Mouse (Mus musculus) intestine, postnatal 0 days (tissue): ENCODE data around the gene Stat3. TPM values are rescaled to one million over a fixed set of nuclear protein-coding genes. Genes with fewer than 3 reads are reported as not detected.

Experiments used
- ATAC-seq: fragments of 200-750 bp; cut with Nextera tagmentation; 2 replicates; pipeline ENCODE4 v1.8.0; 2017; ENCODE audit warnings: mild to moderate bottlenecking, moderate TSS enrichment, moderate library complexity
- H3K27ac ChIP-seq: fragments of 300-500 bp; sonication (generic); 2 replicates; pipeline ENCODE4 v1.5.1; 2014; ENCODE audit warnings: mild to moderate bottlenecking, low read depth, low read length, moderate library complexity
- H3K27me3 ChIP-seq: fragments of 300-500 bp; sonication (generic); replicated peaks from 2 replicates; pipeline ENCODE4 v1.6.1; 2014; ENCODE audit warnings: low read length, mixed read lengths; ENCODE audit not compliant: control insufficient read depth, insufficient read depth
- H3K36me3 ChIP-seq: fragments of 300-500 bp; sonication (generic); 2 replicates; pipeline ENCODE4 v1.6.1; 2014; ENCODE audit warnings: mild to moderate bottlenecking, moderate library complexity; ENCODE audit not compliant: control insufficient read depth, insufficient read depth
- H3K4me1 ChIP-seq: fragments of 300-500 bp; sonication (generic); replicated peaks from 2 replicates; pipeline ENCODE4 v1.6.1; 2014; ENCODE audit warnings: antibody characterized with exemption, low read length, mixed read lengths; ENCODE audit not compliant: control insufficient read depth, insufficient read depth
- H3K4me2 ChIP-seq: fragments of 300-500 bp; sonication (generic); replicated peaks from 2 replicates; pipeline ENCODE4 v1.6.1; 2014; ENCODE audit warnings: low read depth, mild to moderate bottlenecking, moderate library complexity
- H3K4me3 ChIP-seq: fragments of 300-500 bp; sonication (generic); 2 replicates; pipeline ENCODE4 v1.5.1; 2014; ENCODE audit warnings: low read depth, low read length
- H3K9ac ChIP-seq: fragments of 300-500 bp; sonication (generic); 2 replicates; pipeline ENCODE4 v1.6.1; 2014; ENCODE audit warnings: mild to moderate bottlenecking, low read depth, low read length
- H3K9me3 ChIP-seq: fragments of 300-500 bp; sonication (generic); 2 replicates; pipeline ENCODE4 v1.6.1; 2016; ENCODE audit warnings: mixed run types; ENCODE audit not compliant: control insufficient read depth
- CTCF ChIP-seq: sonication (generic); IDR thresholded peaks from 2 replicates; pipeline ENCODE4 v1.5.1; 2016; ENCODE audit warnings: low read depth, mild to moderate bottlenecking, control low read depth, antibody characterized with exemption, moderate library complexity
- WGBS: fragments of 180-500 bp; shearing (Covaris S2); extraction: QIAGEN DNeasy Blood & Tissue Kit; methylation state at CpG from one replicate; pipeline ENCODE4 v1.1.7; 2014; 5-methylcytosine and 5-hydroxymethylcytosine counted together
- polyA plus RNA-seq: library from polyadenylated mRNA; unstranded; fragments of >200 nt; fragmentation: Nextera tagmentation; extraction: Ambion mirVana; gene quantifications from 2 replicates; pipeline ENCODE4 v1.2.1, GENCODE M21; 2015

The Stat3 gene
- polyA plus RNA-seq, 1 experiment from 2014 or later: 61.2 TPM

DNA sequence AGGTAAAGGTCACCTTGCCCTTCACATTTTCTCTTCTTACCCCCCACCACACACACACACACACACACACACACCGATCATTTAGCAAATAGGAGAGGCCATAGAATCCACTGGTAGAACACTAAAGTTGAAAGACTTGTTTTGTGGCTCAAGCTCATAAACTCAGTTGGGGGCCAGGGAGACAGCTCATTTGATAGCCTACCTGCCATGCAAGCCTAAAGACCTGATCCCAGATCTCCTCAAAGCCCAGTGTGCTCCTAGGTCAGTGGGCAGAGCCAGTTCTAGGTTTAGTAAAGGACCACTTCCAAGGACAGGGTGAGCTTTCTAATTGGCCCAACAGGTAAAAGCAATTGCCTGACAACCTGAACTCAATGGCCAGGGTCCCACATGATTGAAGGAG is 3.0 kb upstream of the Stat3 start:
- Histone ChIP-seq H3K36me3 (no peaks in the 10 kb centered on the region), H3K4me3 (no peak overlapping the region), H3K27ac (no peak overlapping the region), H3K4me1 (no peaks in the 10 kb centered on the region; the same call in 1 of the 2 replicates), H3K9ac (no peak overlapping the region), H3K4me2 (no peak overlapping the region), H3K27me3 (no peaks in the 10 kb centered on the region), H3K9me3 (no peaks in the 10 kb centered on the region)
- no peak for ATAC-seq
- no peak for TF ChIP-seq CTCF
- WGBS: 60% methylated on average over 1 of the region's 1 CpGs

DNA sequence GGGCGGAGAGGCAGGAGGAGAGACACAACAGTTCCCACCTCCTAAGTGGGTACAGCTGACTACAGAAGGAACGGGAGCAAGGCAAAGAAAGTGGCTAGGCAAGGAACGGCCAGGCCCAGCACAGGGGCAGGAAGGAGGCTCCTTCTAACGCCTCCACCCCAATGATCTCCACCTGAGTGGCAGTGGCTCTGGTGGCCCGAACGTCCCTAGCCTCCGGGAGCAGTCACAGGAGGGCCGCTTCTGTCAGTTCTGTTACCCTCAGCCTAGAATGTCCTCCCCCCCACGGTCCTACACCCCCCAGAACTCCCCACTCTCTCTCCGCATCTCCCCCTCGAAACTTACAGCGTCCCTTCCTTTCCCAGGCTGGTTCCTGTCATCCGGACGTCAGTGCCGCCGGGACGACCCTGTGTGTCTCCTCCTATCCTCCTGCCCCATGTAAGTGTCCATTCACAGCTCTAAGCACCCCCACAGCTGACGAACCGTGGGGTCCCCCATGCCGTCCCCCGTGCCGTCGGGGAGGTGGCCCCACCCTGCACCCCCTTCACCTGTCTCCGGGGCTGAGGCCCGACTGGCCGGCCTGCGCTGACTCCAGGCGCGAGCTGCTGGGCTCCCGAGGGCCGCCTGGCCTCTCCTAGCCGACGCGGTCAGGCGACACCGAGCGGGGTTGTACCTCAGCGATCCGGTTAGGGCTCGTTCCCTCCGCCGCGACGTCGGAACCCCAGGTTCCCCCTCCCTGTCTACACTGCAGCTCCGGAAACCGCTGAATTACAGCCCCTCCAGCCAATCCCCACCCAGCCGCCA is 429 bp downstream of the Stat3 start:
- Histone ChIP-seq H3K4me3 (peak overlapping the region; percentile 96), H3K9ac (peak overlapping the region; percentile 93), H3K36me3 (no peaks in the 10 kb centered on the region), H3K4me1 (peaks cover 8% of the 10 kb centered on the region; the same call in 1 of the 2 replicates), H3K4me2 (peak overlapping the region; percentile 64), H3K27ac (peak overlapping the region; percentile 97), H3K27me3 (no peaks in the 10 kb centered on the region), H3K9me3 (no peaks in the 10 kb centered on the region)
- no peak for TF ChIP-seq CTCF
- no peak for ATAC-seq
- under 1% methylated on average over 46 of the region's 48 CpGs for WGBS

DNA sequence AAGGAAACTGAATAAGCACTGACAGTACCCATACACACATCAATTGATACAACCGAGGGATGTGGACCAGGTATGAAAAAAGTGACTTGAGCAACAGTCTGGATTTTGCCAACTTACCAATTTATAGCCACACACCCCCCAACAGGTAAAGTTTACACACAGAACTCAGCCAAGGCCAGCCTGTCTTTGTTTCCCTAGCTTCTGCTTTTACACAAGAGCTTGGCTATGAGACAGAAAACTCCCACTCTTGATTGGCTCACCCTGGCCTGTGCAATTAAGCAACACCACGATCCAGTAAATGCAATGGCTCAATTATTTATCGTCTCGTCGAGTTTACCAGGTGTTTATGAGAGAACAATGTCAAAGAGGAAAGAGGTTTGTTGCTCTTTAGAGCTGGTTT is 1.2 kb downstream of the Stat3 start:
- TF ChIP-seq CTCF: no peak
- 16% methylated on average over 5 of the region's 5 CpGs for WGBS
- no peak for ATAC-seq
- no peaks in the 10 kb centered on the region for H3K36me3 ChIP-seq
- H3K4me1 ChIP-seq: peaks cover 14% of the 10 kb centered on the region; the same call in 1 of the 2 replicates
- no peaks in the 10 kb centered on the region for H3K9me3 ChIP-seq
- H3K27me3 ChIP-seq: no peaks in the 10 kb centered on the region
- H3K27ac ChIP-seq: peak overlapping the region; percentile 28
- peak overlapping the region; percentile 96 for H3K4me3 ChIP-seq
- 0 out of 2 replicates have a peak overlapping the region, but pooled peaks have one; percentile 93 for H3K9ac ChIP-seq
- peak overlapping the region; percentile 64 for H3K4me2 ChIP-seq

GRCm38 (mm10) chr11:100937295-100937694 is 2.0 kb downstream of the Stat3 start:
- ATAC-seq: no peak
- no peak for TF ChIP-seq CTCF
- peaks cover 14% of the 10 kb centered on the region; the same call in 1 of the 2 replicates for H3K4me1 ChIP-seq
- H3K4me3 ChIP-seq: no peak overlapping the region
- 30% methylated on average over 4 of the region's 4 CpGs for WGBS
- H3K4me2 ChIP-seq: peak overlapping the region; percentile 64
- H3K27me3 ChIP-seq: no peaks in the 10 kb centered on the region
- no peaks in the 10 kb centered on the region for H3K9me3 ChIP-seq
- no peaks in the 10 kb centered on the region for H3K36me3 ChIP-seq
- H3K27ac ChIP-seq: no peak overlapping the region
- H3K9ac ChIP-seq: no peak overlapping the region

- Histone ChIP-seq H3K4me1 (peaks cover 14% of the 10 kb centered on the region; the same call in 1 of the 2 replicates), H3K4me2 (no peak overlapping the region), H3K9ac (no peak overlapping the region), H3K4me3 (no peak overlapping the region), H3K27me3 (no peaks in the 10 kb centered on the region), H3K27ac (no peak overlapping the region; the same call in 1 of the 2 replicates), H3K9me3 (no peaks in the 10 kb centered on the region), H3K36me3 (no peaks in the 10 kb centered on the region)
- ATAC-seq: no peak
- 83% methylated on average over 8 of the region's 8 CpGs for WGBS
- no peak for TF ChIP-seq CTCF
Observed at GRCm38 (mm10) chr11:100935373-100936355, 3.7 kb downstream of the Stat3 start.
